Comparison of ENCODE assay signal across 8 mouse cellular contexts in the genomic region with DNA sequence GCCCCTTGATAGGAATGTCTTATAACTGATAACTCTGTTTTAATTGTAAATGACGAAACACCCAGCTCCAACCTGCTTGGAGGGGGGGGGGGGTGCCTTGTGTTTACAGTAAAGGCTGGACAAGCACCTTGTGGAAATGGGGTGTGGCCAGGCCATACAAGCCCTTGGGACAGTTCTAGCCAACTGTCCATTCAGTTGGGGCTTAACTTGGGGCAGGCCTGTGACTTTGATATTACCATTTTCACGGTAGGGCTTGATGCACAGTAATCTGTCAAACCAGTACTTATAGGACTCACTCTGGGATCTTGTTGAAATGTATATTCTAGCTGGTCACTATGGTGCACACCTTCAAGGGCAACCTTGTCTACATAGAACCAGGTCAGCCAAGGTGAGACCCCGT. TPM values are rescaled to one million over a fixed set of nuclear protein-coding genes. Genes with fewer than 3 reads are reported as not detected.
DNase-seq lines count a peak whose midpoint lies in the region; ATAC-seq and TF ChIP-seq lines count a peak whose summit lies in the region.

No protein-coding gene starts in this region.

- H3K79me2 ChIP-seq in CH12.LX (replicated peaks; ENCODE audit: control insufficient read depth, extremely low read depth, insufficient read depth, poor library complexity, severe bottlenecking): no peaks in the 10 kb centered on the region

- dilution Hi-C loops in CH12.LX (cut with MboI; ENCODE audit: extremely low pct_ligation_motif_present, extremely low pct_unique_long_range_greater_than_20kb, low sequenced_read_pairs): no loop called here

- no peak for TF ChIP-seq CTCF in CH12.LX (conservative IDR thresholded peaks at IDR 0.05 in 1 of 2, IDR thresholded peaks at IDR 0.05 in 1 of 2; ENCODE audit: low read depth in 2 of 2, low read length in 2 of 2)

- no peaks in the 10 kb centered on the region for H3K9me3 ChIP-seq in erythroblast, embryonic 14.5 days (ENCODE audit: control insufficient read depth, low read length)
- no peaks in the 10 kb centered on the region for H3K9me3 ChIP-seq in CH12.LX (replicated peaks; ENCODE audit: low read length)
- H3K9me3 ChIP-seq in forebrain, embryonic 16.5 days (ENCODE audit: control insufficient read depth, low read length): no peaks in the 10 kb centered on the region
- no peaks in the 10 kb centered on the region for H3K9me3 ChIP-seq in liver, embryonic 13.5 days (replicated peaks)

- TF ChIP-seq RAD21 in CH12.LX (IDR thresholded peaks at IDR 0.05; ENCODE audit: low read depth, low read length): no peak

- TF ChIP-seq POLR2A in CH12.LX (IDR thresholded peaks at IDR 0.05; ENCODE audit: low read depth, low read length): no peak

- no peak for TF ChIP-seq EP300 in CH12.LX (IDR thresholded peaks at IDR 0.05; ENCODE audit: low read length)

- no peaks in the 10 kb centered on the region for H3K27me3 ChIP-seq in erythroblast, embryonic 14.5 days (ENCODE audit: control insufficient read depth)
- H3K27me3 ChIP-seq in CH12.LX (replicated peaks): no peaks in the 10 kb centered on the region
- no peaks in the 10 kb centered on the region for H3K27me3 ChIP-seq in forebrain, embryonic 16.5 days (replicated peaks; ENCODE audit: control insufficient read depth, insufficient read depth, low read length)
- no peaks in the 10 kb centered on the region for H3K27me3 ChIP-seq in liver, embryonic 13.5 days

- H3K4me1 ChIP-seq in erythroblast, embryonic 14.5 days (ENCODE audit: control insufficient read depth): peaks cover 27% of the 10 kb centered on the region
- H3K4me1 ChIP-seq in CH12.LX (ENCODE audit: control insufficient read depth in 1 of 2, insufficient read depth in 2 of 2): peaks cover 7 to 25% of the 10 kb centered on the region in 2 experiments; a peak in 3 of 4 replicates
- peaks cover 16% of the 10 kb centered on the region for H3K4me1 ChIP-seq in forebrain, embryonic 16.5 days (replicated peaks; ENCODE audit: control insufficient read depth, insufficient read depth, low read length)
- H3K4me1 ChIP-seq in liver, embryonic 13.5 days (replicated peaks): peaks cover 41% of the 10 kb centered on the region

- in situ Hi-C loops in CH12.LX (cut with MboI; ENCODE audit: low pct_ligation_motif_present, low pct_unique_long_range_greater_than_20kb, low sequenced_read_pairs): no loop called here

- H3K36me3 ChIP-seq in erythroblast, embryonic 14.5 days (ENCODE audit: control insufficient read depth): peaks cover 38% of the 10 kb centered on the region
- peaks cover 0 to 37% of the 10 kb centered on the region in 2 experiments for H3K36me3 ChIP-seq in CH12.LX (replicated peaks in 1 of 2; ENCODE audit: control insufficient read depth in 1 of 2, insufficient read depth in 1 of 2, low read length in 1 of 2)
- peaks cover 12% of the 10 kb centered on the region for H3K36me3 ChIP-seq in forebrain, embryonic 16.5 days (ENCODE audit: control insufficient read depth, insufficient read depth)
- H3K36me3 ChIP-seq in liver, embryonic 13.5 days: peaks cover 31% of the 10 kb centered on the region; the same call in 1 of the 2 replicates

- H3K27ac ChIP-seq in CH12.LX (ENCODE audit: insufficient read depth, low read depth): peak overlapping the region; percentile 54; the same call in 1 of the 2 replicates
- peak overlapping the region; percentile 95 for H3K27ac ChIP-seq in forebrain, embryonic 16.5 days (ENCODE audit: low read length)
- H3K27ac ChIP-seq in liver, embryonic 13.5 days: peak overlapping the region; percentile 69

- DNase-seq in CH12.LX (ENCODE audit: extremely low read depth): no peak
- DNase-seq in liver, embryonic 13.5 days: no peak
- no peak for DNase-seq in yolk sac, embryonic 10.5 days (ENCODE audit: low spot score)
- DNase-seq in urinary bladder, postnatal 36 days (ENCODE audit: low spot score in 2 of 2): no peak
- no peak for DNase-seq in left cerebral cortex, adult 11 months (ENCODE audit: low spot score)

- H3K4me3 ChIP-seq in erythroblast, embryonic 14.5 days (replicated peaks): peak overlapping the region; percentile 69
- H3K4me3 ChIP-seq in CH12.LX (replicated peaks in 1 of 3; ENCODE audit: low read depth in 2 of 3, low read length in 2 of 3, poor library complexity in 1 of 3): peak overlapping the region; percentile 45 to 67 (median 65)
- no peak overlapping the region for H3K4me3 ChIP-seq in forebrain, embryonic 16.5 days (replicated peaks; ENCODE audit: low read length)
- H3K4me3 ChIP-seq in liver, embryonic 13.5 days (replicated peaks): peak overlapping the region; percentile 64

- no peak for ATAC-seq in erythroblast, adult 5-6 weeks (replicated peaks; ENCODE audit: low FRiP score, poor library complexity, severe bottlenecking)
- ATAC-seq in forebrain, embryonic 16.5 days: no peak
- ATAC-seq in liver, embryonic 13.5 days (ENCODE audit: low read depth): no peak; the same call in 1 of the 2 replicates

- 91% methylated on average over 3 of the region's 3 CpGs for WGBS in forebrain, embryonic 16.5 days
- WGBS in liver, embryonic 13.5 days (ENCODE audit: insufficient replicate concordance): 44% methylated on average over 3 of the region's 3 CpGs

- peak overlapping the region; percentile 74 for H3K4me2 ChIP-seq in CH12.LX (ENCODE audit: insufficient read depth, low read depth, poor library complexity, severe bottlenecking)
- peak overlapping the region; percentile 78; the same call in 1 of the 2 replicates for H3K4me2 ChIP-seq in forebrain, embryonic 16.5 days (ENCODE audit: low read length)
- H3K4me2 ChIP-seq in liver, embryonic 13.5 days: peak overlapping the region; percentile 87

- peak overlapping the region; percentile 67 for H3K9ac ChIP-seq in CH12.LX (ENCODE audit: insufficient read depth, low read depth)
- peak overlapping the region; percentile 62 for H3K9ac ChIP-seq in forebrain, embryonic 16.5 days (replicated peaks; ENCODE audit: low read depth, low read length)
- peak overlapping the region; percentile 78 for H3K9ac ChIP-seq in liver, embryonic 13.5 days

TF ChIP-seq in CH12.LX, 34 proteins besides CTCF, POLR2A, EP300 and RAD21:
- TF ChIP-seq ZC3H11A (IDR thresholded peaks at IDR 0.05; ENCODE audit: low read depth, low read length) (no peak), PAX5 (IDR thresholded peaks at IDR 0.05; ENCODE audit: low read length) (no peak), POLR2AphosphoS2 (IDR thresholded peaks at IDR 0.05; ENCODE audit: low read depth, low read length) (no peak), MAZ (IDR thresholded peaks at IDR 0.05; ENCODE audit: low read depth, low read length) (no peak), CHD2 (IDR thresholded peaks at IDR 0.05; ENCODE audit: low read length) (no peak), RCOR1 (conservative IDR thresholded peaks at IDR 0.05; ENCODE audit: low read depth, low read length) (no peak), NELFE (IDR thresholded peaks at IDR 0.05; ENCODE audit: low read depth, low read length) (no peak), UBTF (IDR thresholded peaks at IDR 0.05; ENCODE audit: low read depth, low read length) (no peak), ZNF384 (IDR thresholded peaks at IDR 0.05; ENCODE audit: low read depth, low read length) (no peak), ETS1 (conservative IDR thresholded peaks at IDR 0.05; ENCODE audit: low read depth, low read length) (no peak), JUND (conservative IDR thresholded peaks at IDR 0.05; ENCODE audit: low read depth, low read length) (no peak), CHD1 (IDR thresholded peaks at IDR 0.05; ENCODE audit: low read depth, low read length) (no peak), ZMIZ1 (IDR thresholded peaks at IDR 0.05; ENCODE audit: low read depth, low read length) (no peak), MAX (IDR thresholded peaks at IDR 0.05; ENCODE audit: low read length) (no peak), JUN (IDR thresholded peaks at IDR 0.05; ENCODE audit: insufficient read depth, low read depth, low read length) (no peak), USF1 (IDR thresholded peaks at IDR 0.05; ENCODE audit: low read depth, low read length) (no peak), SIN3A (IDR thresholded peaks at IDR 0.05; ENCODE audit: low read length) (no peak), KAT2A (IDR thresholded peaks at IDR 0.05; ENCODE audit: insufficient replicate concordance, low read length) (no peak)
TF ChIP-seq in CH12.LX: peak in this region for 0.

RNA-seq across cellular contexts. Expression of gene C87436, which starts 33.1 kb away (rescaled TPM):
- polyA plus RNA-seq in erythroblast, embryonic 14.5 days (2012): 0.84 and 1.5 TPM in 2 replicates
- total RNA-seq in erythroblast, adult 5-6 weeks (2015; ENCODE audit: low replicate concordance): 22.5 and 28.2 TPM in 2 replicates
- 13.7 and 26.9 TPM in 2 replicates for total RNA-seq in erythroblast, adult 5-6 weeks (2017; ENCODE audit: low replicate concordance)
- total RNA-seq in CH12.LX (2012; rRNA removed) (5.2 and 7.1 TPM in 2 replicates), CH12.LX (2014; rRNA removed) (8.1 and 8.6 TPM in 2 replicates)
- polyA plus RNA-seq in CH12.LX (2012; ENCODE audit: insufficient read length, low read depth): 8.5 and 8.7 TPM in 2 replicates
- 34.2 and 36.0 TPM in 2 replicates for polyA plus RNA-seq in forebrain, embryonic 16.5 days (2015; fragmentation: Nextera tagmentation; extraction: Ambion mirVana)
- polyA plus RNA-seq in liver, embryonic 13.5 days (2015; fragmentation: Nextera tagmentation; extraction: Ambion mirVana): 12.4 and 14.5 TPM in 2 replicates

RNA-seq across cellular contexts. Expression of gene Gm44790, which starts 44.9 kb away (rescaled TPM):
- not detected in 2 replicates for polyA plus RNA-seq in erythroblast, embryonic 14.5 days (2012)
- total RNA-seq in erythroblast, adult 5-6 weeks (2015; ENCODE audit: low replicate concordance): not detected in 2 replicates
- not detected in 2 replicates for total RNA-seq in erythroblast, adult 5-6 weeks (2017; ENCODE audit: low replicate concordance)
- total RNA-seq in CH12.LX (2012; rRNA removed) (not detected in 2 replicates), CH12.LX (2014; rRNA removed) (not detected in 2 replicates)
- polyA plus RNA-seq in CH12.LX (2012; ENCODE audit: insufficient read length, low read depth): not detected in 2 replicates
- not detected in 2 replicates for polyA plus RNA-seq in forebrain, embryonic 16.5 days (2015; fragmentation: Nextera tagmentation; extraction: Ambion mirVana)
- polyA plus RNA-seq in liver, embryonic 13.5 days (2015; fragmentation: Nextera tagmentation; extraction: Ambion mirVana): not detected in 2 replicates

RNA-seq across cellular contexts. Expression of gene Pcbp1, which starts 54.8 kb away (rescaled TPM):
- 148 and 149 TPM in 2 replicates for polyA plus RNA-seq in erythroblast, embryonic 14.5 days (2012)
- 83.2 and 88.2 TPM in 2 replicates for total RNA-seq in erythroblast, adult 5-6 weeks (2015; ENCODE audit: low replicate concordance)
- 20.1 and 35.3 TPM in 2 replicates for total RNA-seq in erythroblast, adult 5-6 weeks (2017; ENCODE audit: low replicate concordance)
- total RNA-seq in CH12.LX (2012; rRNA removed) (68.9 and 81.2 TPM in 2 replicates), CH12.LX (2014; rRNA removed) (47.3 and 73.0 TPM in 2 replicates)
- polyA plus RNA-seq in CH12.LX (2012; ENCODE audit: insufficient read length, low read depth): 318 and 337 TPM in 2 replicates
- polyA plus RNA-seq in forebrain, embryonic 16.5 days (2015; fragmentation: Nextera tagmentation; extraction: Ambion mirVana): 256 and 326 TPM in 2 replicates
- polyA plus RNA-seq in liver, embryonic 13.5 days (2015; fragmentation: Nextera tagmentation; extraction: Ambion mirVana): 327 and 339 TPM in 2 replicates
